Mouse (Mus musculus): ENCODE results near the gene Sema4f. TPM values are rescaled to one million over a fixed set of nuclear protein-coding genes. Genes with fewer than 3 reads are reported as not detected.

Sema4f gene
- polyA plus RNA-seq, 1 experiment from 2014 or later, result 0.30 TPM

DNA sequence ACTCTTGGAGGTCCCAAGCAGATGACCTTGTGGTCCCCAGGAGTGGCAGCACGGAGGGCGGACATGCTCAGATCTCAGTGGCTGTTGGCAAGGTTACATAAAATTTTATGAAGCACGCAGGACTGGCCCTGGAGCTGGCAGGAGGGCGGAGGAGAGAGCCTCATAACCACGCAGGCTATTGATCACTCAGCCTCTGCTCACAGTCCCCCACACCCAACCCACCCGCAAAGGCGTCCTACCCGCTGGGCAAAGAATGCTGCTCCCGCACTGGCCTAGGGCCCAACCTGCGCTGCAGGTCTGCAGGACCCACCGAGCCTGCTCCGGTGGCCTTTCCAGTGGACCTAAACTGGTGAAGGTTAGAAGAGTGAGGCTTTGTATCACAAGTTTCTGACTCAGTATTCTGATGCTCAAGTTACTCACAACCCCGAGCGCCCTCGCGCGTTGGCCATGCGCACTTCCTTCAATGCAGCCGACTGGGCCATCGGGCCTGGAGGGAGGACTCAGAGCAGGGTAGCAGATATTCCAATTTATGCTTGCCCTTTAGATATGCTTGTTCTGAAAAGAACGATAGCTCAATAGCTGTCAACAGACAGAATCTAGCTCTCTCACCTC lies 58.0 kb downstream of the Sema4f start:
- Histone ChIP-seq H3K27me3 (ENCODE audit: insufficient read depth, poor library complexity, severe bottlenecking) (no peaks in the 10 kb centered on the region), H3K27ac (peak overlapping the region; percentile 82), H3K36me3 (no peaks in the 10 kb centered on the region), H3K9me3 (no peaks in the 10 kb centered on the region), H3K4me3 (no peak overlapping the region; the same call in 1 of the 2 replicates), H3K4me1 (peaks cover 11% of the 10 kb centered on the region)
- peak; percentile 86 for DNase-seq (ENCODE audit: low spot score)
- WGBS, result 37% methylated on average over 21 of the region's 21 CpGs

DNA sequence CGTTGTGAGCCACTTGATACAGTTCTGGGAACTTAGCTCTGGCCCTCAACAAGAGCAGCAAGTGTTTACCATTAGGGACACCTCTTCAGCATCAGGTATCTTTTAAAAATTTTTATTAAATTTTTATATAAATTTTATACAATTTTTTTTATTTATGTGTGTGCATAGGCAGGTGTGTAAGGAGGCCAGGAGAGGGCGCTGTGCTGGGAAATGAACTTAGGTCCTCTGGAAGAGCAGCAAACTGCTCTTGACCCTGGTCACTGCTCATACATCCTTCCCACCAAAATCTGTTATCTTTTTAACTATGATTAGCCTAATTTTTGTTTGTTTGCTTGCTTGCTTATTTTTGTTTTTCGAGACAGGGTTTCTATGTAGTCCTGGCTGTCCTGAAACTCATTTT lies 58.8 kb downstream of the Sema4f start:
- 75% methylated on average over 3 of the region's 3 CpGs for WGBS
- Histone ChIP-seq H3K4me1 (peaks cover 11% of the 10 kb centered on the region), H3K27ac (no peak overlapping the region), H3K36me3 (no peaks in the 10 kb centered on the region), H3K27me3 (ENCODE audit: insufficient read depth, poor library complexity, severe bottlenecking) (no peaks in the 10 kb centered on the region), H3K4me3 (no peak overlapping the region), H3K9me3 (no peaks in the 10 kb centered on the region)
- DNase-seq (ENCODE audit: low spot score), result no peak

GRCm38 (mm10) chr6:82879463-82880089 lies 60.0 kb downstream of the Sema4f start:
- DNase-seq (ENCODE audit: low spot score), result no peak
- H3K9me3 ChIP-seq, result no peaks in the 10 kb centered on the region
- WGBS, result 70% methylated on average over 11 of the region's 11 CpGs

DNA sequence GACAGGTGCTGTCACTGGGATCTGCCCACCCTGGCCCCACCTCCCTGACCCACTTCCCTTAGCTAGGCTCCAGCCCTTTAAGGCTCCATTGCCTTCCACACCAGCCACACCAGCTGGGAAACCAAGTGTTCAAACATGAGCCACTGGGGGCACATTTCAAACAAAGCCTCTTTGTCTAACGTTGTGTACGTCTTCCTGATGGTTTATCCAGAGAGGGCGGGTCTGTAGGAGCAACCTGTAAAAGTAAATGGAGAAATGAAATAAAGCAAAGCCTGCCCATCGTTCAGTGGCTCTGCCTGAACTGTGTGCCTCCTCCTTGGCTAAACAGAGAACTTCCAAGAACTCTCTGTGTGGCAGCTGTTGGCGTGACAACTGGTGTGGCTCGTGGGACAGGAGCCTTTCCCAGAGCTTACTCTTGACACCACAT lies 64.0 kb downstream of the Sema4f start:
- H3K9me3 ChIP-seq, result no peaks in the 10 kb centered on the region
- WGBS, result 73% methylated on average over 6 of the region's 6 CpGs
- H3K4me3 ChIP-seq, result no peak overlapping the region
- no peaks in the 10 kb centered on the region for H3K27me3 ChIP-seq (ENCODE audit: insufficient read depth, poor library complexity, severe bottlenecking)
- DNase-seq (ENCODE audit: low spot score), result no peak
- H3K27ac ChIP-seq, result 0 out of 2 replicates have a peak overlapping the region, but pooled peaks have one; percentile 1
- H3K4me1 ChIP-seq, result peaks cover 5% of the 10 kb centered on the region; the same call in 1 of the 2 replicates
- H3K36me3 ChIP-seq, result no peaks in the 10 kb centered on the region

More at GRCm38 (mm10) chr6:82879463-82880089, 60.0 kb downstream of the Sema4f start:
- H3K27ac ChIP-seq, result no peak overlapping the region
- no peaks in the 10 kb centered on the region for H3K27me3 ChIP-seq (ENCODE audit: insufficient read depth, poor library complexity, severe bottlenecking)
- no peaks in the 10 kb centered on the region for H3K36me3 ChIP-seq
- peaks cover 8% of the 10 kb centered on the region for H3K4me1 ChIP-seq
- H3K4me3 ChIP-seq, result no peak overlapping the region

- no peak for DNase-seq (ENCODE audit: low spot score)
- H3K27ac ChIP-seq, result no peak overlapping the region
- H3K27me3 ChIP-seq (ENCODE audit: insufficient read depth, poor library complexity, severe bottlenecking), result no peaks in the 10 kb centered on the region
- no peaks in the 10 kb centered on the region for H3K36me3 ChIP-seq
- H3K4me3 ChIP-seq, result no peak overlapping the region
- H3K9me3 ChIP-seq, result no peaks in the 10 kb centered on the region
- 70% methylated on average over 6 of the region's 6 CpGs for WGBS
- peaks cover 5% of the 10 kb centered on the region; the same call in 1 of the 2 replicates for H3K4me1 ChIP-seq
These were observed 67.2 kb downstream of the Sema4f start for GRCm38 (mm10) chr6:82872332-82872707.

DNA sequence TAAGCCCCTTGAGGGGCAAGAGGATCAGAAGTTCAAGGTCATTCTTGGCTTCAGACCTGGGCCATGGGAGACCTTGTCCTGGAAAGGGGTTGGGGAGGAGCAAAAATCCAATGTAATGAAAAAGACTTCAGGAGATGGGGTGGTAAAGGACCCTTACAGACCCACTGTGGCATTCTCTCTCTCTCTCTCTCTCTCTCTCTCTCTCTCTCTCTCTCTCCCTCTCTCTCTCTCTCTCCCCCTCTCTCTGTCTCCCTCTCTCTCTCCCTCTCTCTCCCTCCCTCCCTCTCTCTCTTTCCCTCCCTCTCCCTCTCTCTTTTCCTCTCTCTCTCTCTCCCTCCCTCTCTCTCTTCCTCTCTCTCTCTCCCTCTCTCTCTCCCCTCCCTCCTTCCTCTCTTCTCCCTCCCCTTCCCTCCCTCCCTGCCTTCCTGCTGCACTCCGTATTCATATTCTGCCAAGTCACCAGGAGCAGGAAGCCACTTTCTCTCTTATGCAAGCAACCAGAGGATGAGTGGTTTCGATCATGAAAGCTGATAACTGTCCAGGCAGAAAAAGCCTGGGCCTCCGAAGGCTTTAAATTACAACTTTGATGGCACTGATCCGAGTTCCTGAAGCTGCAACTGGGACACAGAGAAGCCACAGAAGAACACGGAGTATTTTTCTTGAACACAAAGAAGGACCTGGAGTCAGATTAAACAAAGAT lies 67.8 kb downstream of the Sema4f start:
- Histone ChIP-seq H3K36me3 (no peaks in the 10 kb centered on the region), H3K27ac (no peak overlapping the region), H3K27me3 (ENCODE audit: insufficient read depth, poor library complexity, severe bottlenecking) (no peaks in the 10 kb centered on the region), H3K4me1 (peaks cover 5% of the 10 kb centered on the region; the same call in 1 of the 2 replicates), H3K9me3 (no peaks in the 10 kb centered on the region), H3K4me3 (no peak overlapping the region)
- DNase-seq (ENCODE audit: low spot score), result no peak
- WGBS, result 29% methylated on average over 5 of the region's 5 CpGs

GRCm38 (mm10) chr6:82868476-82868875 lies 71.1 kb downstream of the Sema4f start:
- Histone ChIP-seq H3K27me3 (ENCODE audit: insufficient read depth, poor library complexity, severe bottlenecking) (no peaks in the 10 kb centered on the region), H3K4me1 (peaks cover 10% of the 10 kb centered on the region), H3K9me3 (no peaks in the 10 kb centered on the region), H3K36me3 (no peaks in the 10 kb centered on the region), H3K4me3 (no peak overlapping the region), H3K27ac (no peak overlapping the region)
- 72% methylated on average over 5 of the region's 5 CpGs for WGBS
- DNase-seq (ENCODE audit: low spot score), result no peak

GRCm38 (mm10) chr6:82863380-82863874 lies 76.1 kb downstream of the Sema4f start:
- DNase-seq (ENCODE audit: low spot score), result no peak
- no peaks in the 10 kb centered on the region for H3K27me3 ChIP-seq (ENCODE audit: insufficient read depth, poor library complexity, severe bottlenecking)
- WGBS, result 72% methylated on average over 8 of the region's 8 CpGs

GRCm38 (mm10) chr6:82862475-82862874 lies 77.1 kb downstream of the Sema4f start:
- no peak overlapping the region for H3K4me3 ChIP-seq
- peak overlapping the region; percentile 80 for H3K27ac ChIP-seq
- no peaks in the 10 kb centered on the region for H3K36me3 ChIP-seq
- H3K4me1 ChIP-seq, result peaks cover 27% of the 10 kb centered on the region
- H3K27me3 ChIP-seq (ENCODE audit: insufficient read depth, poor library complexity, severe bottlenecking), result no peaks in the 10 kb centered on the region
- no peak for DNase-seq (ENCODE audit: low spot score)
- WGBS, result 24% methylated on average over 7 of the region's 7 CpGs
- H3K9me3 ChIP-seq, result no peaks in the 10 kb centered on the region

More at GRCm38 (mm10) chr6:82863380-82863874, 76.1 kb downstream of the Sema4f start:
- Histone ChIP-seq H3K4me1 (peaks cover 25% of the 10 kb centered on the region), H3K27ac (peak overlapping the region; percentile 80), H3K36me3 (no peaks in the 10 kb centered on the region), H3K4me3 (no peak overlapping the region), H3K9me3 (no peaks in the 10 kb centered on the region)

- peaks cover 28% of the 10 kb centered on the region for H3K4me1 ChIP-seq
- DNase-seq (ENCODE audit: low spot score), result no peak
- no peak overlapping the region for H3K4me3 ChIP-seq
- no peaks in the 10 kb centered on the region for H3K27me3 ChIP-seq (ENCODE audit: insufficient read depth, poor library complexity, severe bottlenecking)
- H3K36me3 ChIP-seq, result no peaks in the 10 kb centered on the region
- no peaks in the 10 kb centered on the region for H3K9me3 ChIP-seq
- H3K27ac ChIP-seq, result peak overlapping the region; percentile 80
- 43% methylated on average over 3 of the region's 3 CpGs for WGBS
These were observed 77.5 kb downstream of the Sema4f start for GRCm38 (mm10) chr6:82862042-82862441.

All from heart, embryonic 10.5 days (tissue).